Mouse (Mus musculus) adipocyte (in vitro differentiated cells): ENCODE measurements at regions not wholly inside any gene's neighbourhood (a gene's known extent, or its start where the extent isn't known, plus 50 kb on each side); places are given as distances from the start of the nearest gene placed in this dataset.

Experiments used
- DNase-seq: peaks from one replicate; pipeline ENCODE4 v3.0.0-alpha.2; 2016; ENCODE audit warnings: low spot score

- DNase-seq = no peak
These were observed 80.8 kb downstream of the Plekhb2 start for GRCm38 (mm10) chr1:34930571-34930970.

GRCm38 (mm10) chr1:34943196-34943595, 93.4 kb downstream of the Plekhb2 start:
- DNase-seq = no peak

- DNase-seq = no peak
These were observed 112.1 kb downstream of the Plekhb2 start for GRCm38 (mm10) chr1:34961633-34962507.

- no peak for DNase-seq
These were observed 112.7 kb downstream of the Plekhb2 start for GRCm38 (mm10) chr1:34962508-34962885.

- DNase-seq = no peak
These were observed 125.0 kb downstream of the Plekhb2 start for GRCm38 (mm10) chr1:34974801-34975200.

GRCm38 (mm10) chr1:34978156-34978555, 128.4 kb downstream of the Plekhb2 start:
- no peak for DNase-seq

GRCm38 (mm10) chr1:34979350-34979749, 129.6 kb downstream of the Plekhb2 start:
- no peak for DNase-seq

GRCm38 (mm10) chr1:34981934-34982333, 132.2 kb downstream of the Plekhb2 start:
- DNase-seq = no peak

GRCm38 (mm10) chr1:34982966-34983365, 133.2 kb downstream of the Plekhb2 start:
- no peak for DNase-seq

- DNase-seq = no peak
These were observed 137.1 kb downstream of the Plekhb2 start for GRCm38 (mm10) chr1:34986861-34987260.

GRCm38 (mm10) chr1:34987650-34988221, 138.0 kb downstream of the Plekhb2 start:
- DNase-seq = no peak

GRCm38 (mm10) chr1:34988225-34988624, 138.4 kb downstream of the Plekhb2 start:
- DNase-seq = no peak

GRCm38 (mm10) chr1:35000801-35001200, 151.0 kb downstream of the Plekhb2 start:
- no peak for DNase-seq

GRCm38 (mm10) chr1:35017471-35017870, 167.7 kb downstream of the Plekhb2 start:
- peak; percentile 13 for DNase-seq

GRCm38 (mm10) chr1:35032619-35033018, 182.8 kb downstream of the Plekhb2 start:
- peak; percentile 3 for DNase-seq

GRCm38 (mm10) chr1:35072811-35073210, 223.0 kb downstream of the Plekhb2 start:
- no peak for DNase-seq

GRCm38 (mm10) chr1:35094873-35095272, 245.1 kb downstream of the Plekhb2 start:
- no peak for DNase-seq

- no peak for DNase-seq
These were observed 246.0 kb downstream of the Plekhb2 start for GRCm38 (mm10) chr1:35095785-35096184.

- DNase-seq = no peak
These were observed 256.9 kb downstream of the Plekhb2 start for GRCm38 (mm10) chr1:35106665-35107064.

- DNase-seq = no peak
These were observed 260.0 kb downstream of the Plekhb2 start for GRCm38 (mm10) chr1:35109801-35110200.

GRCm38 (mm10) chr1:35115521-35115920, 265.7 kb downstream of the Plekhb2 start:
- DNase-seq = no peak

GRCm38 (mm10) chr1:35137907-35138306, 288.1 kb downstream of the Plekhb2 start:
- no peak for DNase-seq

GRCm38 (mm10) chr1:35149036-35149435, 299.3 kb downstream of the Plekhb2 start:
- no peak for DNase-seq

GRCm38 (mm10) chr1:35162506-35162905, 312.7 kb downstream of the Plekhb2 start:
- no peak for DNase-seq
